Mouse (Mus musculus) testis, postnatal 10 days (tissue): ENCODE data around the gene Tns4.

Experiments used
- DNase-seq: peaks from one replicate; pipeline ENCODE4 v3.0.0; 2021; ENCODE audit warnings: low spot score

The Tns4 gene

GRCm38 (mm10) chr11:99118420-99118819 lies 29.3 kb upstream of the Tns4 start:
- no peak for DNase-seq

- no peak for DNase-seq
These were observed 28.8 kb upstream of the Tns4 start for GRCm38 (mm10) chr11:99117907-99118306.

- no peak for DNase-seq
These were observed 26.8 kb upstream of the Tns4 start for GRCm38 (mm10) chr11:99115940-99116339.

- no peak for DNase-seq
These were observed 24.0 kb upstream of the Tns4 start for GRCm38 (mm10) chr11:99113111-99113510.

- no peak for DNase-seq
These were observed 23.6 kb upstream of the Tns4 start for GRCm38 (mm10) chr11:99112700-99113099.

- no peak for DNase-seq
These were observed 22.5 kb upstream of the Tns4 start for GRCm38 (mm10) chr11:99111631-99112030.

- DNase-seq, result no peak
These were observed 22.0 kb upstream of the Tns4 start for GRCm38 (mm10) chr11:99111155-99111554.

GRCm38 (mm10) chr11:99110370-99111110 lies 21.4 kb upstream of the Tns4 start:
- DNase-seq, result no peak

- no peak for DNase-seq
These were observed 19.2 kb upstream of the Tns4 start for GRCm38 (mm10) chr11:99108296-99108695.

- no peak for DNase-seq
These were observed 17.0 kb upstream of the Tns4 start for GRCm38 (mm10) chr11:99105981-99106726.

- no peak for DNase-seq
These were observed 15.7 kb upstream of the Tns4 start for GRCm38 (mm10) chr11:99104609-99105410.

GRCm38 (mm10) chr11:99102575-99103270 lies 13.6 kb upstream of the Tns4 start:
- DNase-seq, result no peak

- no peak for DNase-seq
These were observed 12.6 kb upstream of the Tns4 start for GRCm38 (mm10) chr11:99101693-99102092.

GRCm38 (mm10) chr11:99100215-99100614 lies 11.1 kb upstream of the Tns4 start:
- DNase-seq, result no peak

GRCm38 (mm10) chr11:99099516-99099915 lies 10.4 kb upstream of the Tns4 start:
- no peak for DNase-seq

- no peak for DNase-seq
These were observed 9.8 kb upstream of the Tns4 start for GRCm38 (mm10) chr11:99098924-99099323.

- no peak for DNase-seq
These were observed 8.1 kb upstream of the Tns4 start for GRCm38 (mm10) chr11:99096996-99097774.

GRCm38 (mm10) chr11:99096417-99096816 lies 7.3 kb upstream of the Tns4 start:
- no peak for DNase-seq

- no peak for DNase-seq
These were observed 6.7 kb upstream of the Tns4 start for GRCm38 (mm10) chr11:99095759-99096158.

- no peak for DNase-seq
These were observed 6.0 kb upstream of the Tns4 start for GRCm38 (mm10) chr11:99094911-99095676.
